Mouse (Mus musculus) myocyte (in vitro differentiated cells): ENCODE results near the gene Nmnat3. TPM values are rescaled to one million over a fixed set of nuclear protein-coding genes. Genes with fewer than 3 reads are reported as not detected.

Experiments used
- H3K27me3 ChIP-seq: one replicate; pipeline ENCODE4 v1.6.1; 2011; ENCODE audit not compliant: control insufficient read depth, insufficient read depth, insufficient read length
- H3K36me3 ChIP-seq: one replicate; pipeline ENCODE4 v1.6.1; 2011; ENCODE audit not compliant: control insufficient read depth, insufficient read depth
- H3K4me2 ChIP-seq: one replicate; pipeline ENCODE4 v1.6.1; 2011; ENCODE audit warnings: low read depth, control low read depth
- H3K4me3 ChIP-seq: one replicate; pipeline ENCODE4 v1.5.1; 2011; ENCODE audit warnings: mild to moderate bottlenecking, control low read depth, moderate library complexity
- H3K79me2 ChIP-seq: one replicate; pipeline ENCODE4 v1.6.1; 2011; ENCODE audit not compliant: control insufficient read depth, insufficient read depth
- H3ac ChIP-seq: one replicate; pipeline ENCODE4 v1.6.1; 2011; ENCODE audit not compliant: control insufficient read depth, insufficient read length
- CEBPB ChIP-seq: IDR thresholded peaks from 2 replicates; pipeline ENCODE4 v1.6.1; 2011; ENCODE audit warnings: mild to moderate bottlenecking, moderate library complexity; ENCODE audit not compliant: poor library complexity, insufficient read depth, severe bottlenecking
- E2F4 ChIP-seq: IDR thresholded peaks from one replicate; pipeline ENCODE4 v1.6.1; 2011; ENCODE audit warnings: mild to moderate bottlenecking, control low read depth, moderate library complexity; ENCODE audit not compliant: insufficient read depth
- MAX ChIP-seq: IDR thresholded peaks from one replicate; pipeline ENCODE4 v1.6.1; 2011; ENCODE audit warnings: low read depth, mild to moderate bottlenecking, control low read depth
- MYOD1 ChIP-seq, 3 experiments: IDR thresholded peaks; one replicate each; pipeline ENCODE4 v1.6.1; 2011; ENCODE audit warnings: control low read depth in 2 of 3, low read depth in 2 of 3, mild to moderate bottlenecking in 2 of 3, moderate library complexity in 1 of 3; ENCODE audit not compliant: insufficient read length in 2 of 3, control insufficient read depth in 1 of 3
- MYOG ChIP-seq, 3 experiments: IDR thresholded peaks; one replicate each; pipeline ENCODE4 v1.6.1; 2011; ENCODE audit warnings: control low read depth in 2 of 3, low read depth in 2 of 3, mild to moderate bottlenecking in 2 of 3; ENCODE audit not compliant: insufficient read length in 2 of 3, control insufficient read depth in 1 of 3, insufficient read depth in 1 of 3
- POLR2A ChIP-seq: IDR thresholded peaks from one replicate; pipeline ENCODE4 v1.6.1; 2011; ENCODE audit warnings: low read depth, mild to moderate bottlenecking, control low read depth, moderate library complexity; ENCODE audit not compliant: insufficient read length
- POLR2AphosphoS2 ChIP-seq: IDR thresholded peaks from one replicate; pipeline ENCODE4 v1.6.1; 2011; ENCODE audit warnings: low read depth, control low read depth; ENCODE audit not compliant: insufficient read length
- REST ChIP-seq: IDR thresholded peaks from one replicate; pipeline ENCODE4 v1.6.1; 2011; ENCODE audit warnings: mild to moderate bottlenecking, control low read depth, moderate library complexity; ENCODE audit not compliant: insufficient read depth, insufficient read length
- SRF ChIP-seq: IDR thresholded peaks from one replicate; pipeline ENCODE4 v1.6.1; 2011; ENCODE audit warnings: low read depth; ENCODE audit not compliant: control insufficient read depth, insufficient read length
- TCF12 ChIP-seq: IDR thresholded peaks from one replicate; pipeline ENCODE4 v1.6.1; 2011; ENCODE audit warnings: mild to moderate bottlenecking, control low read depth; ENCODE audit not compliant: poor library complexity, insufficient read depth, severe bottlenecking
- TCF3 ChIP-seq: IDR thresholded peaks from one replicate; pipeline ENCODE4 v1.6.1; 2011; ENCODE audit warnings: low read depth, control low read depth; ENCODE audit not compliant: insufficient read length
- USF1 ChIP-seq: IDR thresholded peaks from one replicate; pipeline ENCODE4 v1.6.1; 2011; ENCODE audit warnings: low read depth, mild to moderate bottlenecking, control low read depth, moderate library complexity
- polyA plus RNA-seq: library from polyadenylated mRNA; unstranded; fragments of >200 nt; fragmentation: generic; extraction: Trizol; gene quantifications from one replicate; pipeline ENCODE4 v1.2.1, GENCODE M21; 2012; ENCODE audit warnings: missing spikeins

Gene Nmnat3
- polyA plus RNA-seq, 1 experiment = 1.3 TPM

DNA sequence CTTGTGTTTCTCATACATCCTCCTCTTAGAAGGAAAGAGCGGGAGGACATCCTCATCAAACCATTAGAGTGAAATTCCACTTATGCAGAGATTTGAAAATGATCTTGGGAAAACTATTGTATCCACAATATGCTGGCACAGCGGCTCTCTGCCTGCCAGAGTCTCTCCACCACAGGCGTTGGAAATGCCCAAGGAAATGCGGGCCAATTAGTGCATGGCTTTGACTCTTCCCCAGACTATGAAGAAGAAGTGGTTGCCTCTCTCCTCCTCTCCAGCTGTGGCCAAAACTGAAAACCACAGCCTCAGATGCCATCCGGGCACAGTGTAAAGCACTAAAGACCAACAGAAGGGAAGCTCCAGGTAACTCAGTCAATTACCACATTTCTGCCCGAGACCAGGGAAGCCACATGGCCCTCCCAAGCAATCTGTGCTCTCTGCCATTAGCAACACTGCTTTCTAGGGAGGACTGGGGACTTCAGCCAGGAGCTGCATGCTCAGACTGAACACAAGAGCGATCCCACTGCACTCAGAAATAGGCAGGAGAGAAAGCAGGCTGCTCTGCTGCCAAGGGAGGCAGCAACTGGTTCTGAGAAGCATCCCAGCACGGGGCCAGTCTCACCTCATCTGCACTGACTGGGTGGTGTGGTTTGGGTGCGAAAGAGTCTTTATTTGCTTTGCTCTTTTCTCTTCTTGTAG is 1.5 kb upstream of the Nmnat3 start:
- H3ac ChIP-seq = no peak overlapping the region
- no peaks in the 10 kb centered on the region for H3K79me2 ChIP-seq
- no peak overlapping the region for H3K4me2 ChIP-seq
- H3K4me3 ChIP-seq = no peak overlapping the region
- no peaks in the 10 kb centered on the region for H3K36me3 ChIP-seq
- TF ChIP-seq SRF = no peak
- no peak for TF ChIP-seq CEBPB
- TF ChIP-seq TCF3 = no peak
- no peak for TF ChIP-seq TCF12
- no peak for TF ChIP-seq MAX
- TF ChIP-seq POLR2AphosphoS2 = no peak
- TF ChIP-seq MYOG (IDR thresholded peaks at IDR 0.05; ENCODE audit: control insufficient read depth in 1 of 3, insufficient read depth in 1 of 3, insufficient read length in 2 of 3, low read depth in 2 of 3) = no peak
- TF ChIP-seq POLR2A = no peak
- TF ChIP-seq MYOD1 (IDR thresholded peaks at IDR 0.05; ENCODE audit: control insufficient read depth in 1 of 3, insufficient read length in 2 of 3, low read depth in 2 of 3) = no peak
- no peak for TF ChIP-seq USF1
- TF ChIP-seq E2F4 = no peak
- no peak for TF ChIP-seq REST
- H3K27me3 ChIP-seq = no peaks in the 10 kb centered on the region

DNA sequence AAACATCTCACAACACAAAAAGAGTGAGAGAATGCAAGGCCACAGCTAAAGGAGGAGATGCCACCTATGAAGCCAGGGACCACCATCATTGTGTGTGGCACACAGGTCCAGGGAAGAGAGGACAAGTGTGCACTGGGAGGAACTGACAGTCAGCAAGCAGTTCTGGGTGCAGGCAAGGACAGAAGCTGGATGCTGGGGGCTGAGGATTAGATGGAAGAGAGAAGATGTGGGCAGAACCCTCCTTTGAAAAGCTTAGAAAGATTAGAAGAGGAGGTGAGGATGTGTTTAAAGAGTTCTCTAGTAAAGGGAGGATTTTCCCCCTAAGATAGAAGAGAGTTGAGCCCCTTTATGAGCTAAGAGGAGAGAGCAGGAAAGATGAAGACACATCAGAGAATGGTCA is 2.4 kb downstream of the Nmnat3 start:
- H3K4me3 ChIP-seq = no peak overlapping the region
- H3K36me3 ChIP-seq = no peaks in the 10 kb centered on the region
- H3K4me2 ChIP-seq = no peak overlapping the region
- TF ChIP-seq TCF12 = no peak
- no peak for TF ChIP-seq CEBPB
- TF ChIP-seq MYOD1 (IDR thresholded peaks at IDR 0.05; ENCODE audit: control insufficient read depth in 1 of 3, insufficient read length in 2 of 3, low read depth in 2 of 3) = no peak
- TF ChIP-seq REST = no peak
- no peak for TF ChIP-seq POLR2AphosphoS2
- no peak for TF ChIP-seq MYOG (IDR thresholded peaks at IDR 0.05; ENCODE audit: control insufficient read depth in 1 of 3, insufficient read depth in 1 of 3, insufficient read length in 2 of 3, low read depth in 2 of 3)
- no peak for TF ChIP-seq POLR2A
- TF ChIP-seq E2F4 = no peak
- no peak for TF ChIP-seq USF1
- no peak for TF ChIP-seq MAX
- no peak overlapping the region for H3ac ChIP-seq
- no peaks in the 10 kb centered on the region for H3K27me3 ChIP-seq
- no peaks in the 10 kb centered on the region for H3K79me2 ChIP-seq

DNA sequence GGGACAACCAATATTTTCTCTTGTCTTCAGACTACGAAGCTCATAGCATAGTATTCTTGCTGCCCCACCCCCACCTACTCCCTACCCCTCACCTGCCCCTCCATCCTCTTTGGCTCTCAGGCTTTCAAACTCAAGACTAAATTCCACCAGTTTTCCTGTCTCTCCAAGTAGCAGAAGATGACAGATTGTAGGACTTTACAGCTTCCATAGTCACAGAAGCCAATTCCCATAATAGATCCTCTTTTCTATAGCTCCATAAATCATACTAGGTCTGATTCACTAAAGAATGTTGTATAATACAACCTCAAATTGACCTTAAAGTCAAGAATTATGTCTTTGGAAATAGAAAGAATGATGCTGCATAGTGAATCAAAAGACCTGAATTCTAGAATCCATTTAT is 3.4 kb downstream of the Nmnat3 start:
- Histone ChIP-seq H3K79me2 (no peaks in the 10 kb centered on the region), H3K4me3 (no peak overlapping the region), H3K27me3 (no peaks in the 10 kb centered on the region), H3K4me2 (no peak overlapping the region), H3K36me3 (no peaks in the 10 kb centered on the region), H3ac (no peak overlapping the region)
- no peak for TF ChIP-seq CEBPB
- no peak for TF ChIP-seq MYOD1 (IDR thresholded peaks at IDR 0.05; ENCODE audit: control insufficient read depth in 1 of 3, insufficient read length in 2 of 3, low read depth in 2 of 3)
- no peak for TF ChIP-seq E2F4
- no peak for TF ChIP-seq POLR2AphosphoS2
- no peak for TF ChIP-seq USF1
- no peak for TF ChIP-seq TCF3
- TF ChIP-seq REST = no peak
- no peak for TF ChIP-seq MAX
- no peak for TF ChIP-seq TCF12
- no peak for TF ChIP-seq MYOG (IDR thresholded peaks at IDR 0.05; ENCODE audit: control insufficient read depth in 1 of 3, insufficient read depth in 1 of 3, insufficient read length in 2 of 3, low read depth in 2 of 3)

GRCm38 (mm10) chr9:98296383-98297201 is 9.4 kb downstream of the Nmnat3 start:
- no peaks in the 10 kb centered on the region for H3K79me2 ChIP-seq
- TF ChIP-seq USF1 (peak; percentile 55), CEBPB (no peak), POLR2AphosphoS2 (peak; percentile 41), POLR2A (peak; percentile 50)

More at GRCm38 (mm10) chr9:98296383-98297201, 9.4 kb downstream of the Nmnat3 start:
- Histone ChIP-seq H3K27me3 (no peaks in the 10 kb centered on the region), H3K4me2 (peak overlapping the region; percentile 74), H3K36me3 (no peaks in the 10 kb centered on the region), H3K4me3 (peak overlapping the region; percentile 28), H3ac (peak overlapping the region; percentile 24)
